Mouse (Mus musculus): Measurements from ENCODE around the gene Gm13889.

DNA sequence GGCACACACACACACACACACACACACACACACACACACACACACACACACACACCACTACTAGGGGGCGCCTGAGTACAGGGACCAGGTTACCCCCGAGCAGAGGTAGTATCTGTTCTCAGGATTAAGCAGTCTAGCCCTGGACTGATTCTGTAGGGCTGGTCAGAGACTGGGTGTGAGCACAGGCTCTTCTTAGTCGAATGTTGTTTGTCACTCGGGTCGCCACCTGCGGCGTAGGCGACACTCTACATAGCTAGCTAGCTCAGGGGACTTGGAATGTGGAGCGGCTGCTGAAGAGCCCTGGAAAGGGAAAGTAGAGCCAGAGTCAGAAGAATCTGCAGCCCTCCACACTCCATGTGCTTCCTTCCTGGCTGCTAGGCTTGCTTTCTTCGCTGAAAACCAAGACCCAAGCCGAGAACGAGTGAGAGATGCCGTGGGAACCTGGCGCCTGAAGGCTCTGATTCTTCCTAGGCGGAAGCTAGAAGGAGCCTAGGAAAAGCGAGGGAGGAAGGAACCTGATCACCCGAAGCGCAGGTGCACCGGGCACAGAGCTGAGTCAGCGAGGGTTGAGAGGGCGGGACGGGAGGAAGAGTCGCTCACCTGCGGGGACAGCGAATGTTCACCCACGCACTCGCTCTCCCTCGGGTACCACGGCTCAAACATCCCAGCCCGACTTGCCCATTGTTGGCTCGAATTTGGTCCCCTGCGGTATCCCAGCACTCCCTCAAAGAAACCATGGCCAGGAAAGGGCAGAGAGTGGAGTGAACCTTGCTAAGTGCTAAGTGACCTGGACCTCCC lies 2.0 kb downstream of the Gm13889 start:
- TF ChIP-seq CTCF (IDR thresholded peaks at IDR 0.05; ENCODE audit: low read depth, low read length) (no peak), GATA2 (IDR thresholded peaks at IDR 0.05; ENCODE audit: borderline replicate concordance, low read depth, low read length) (no peak), GATA1 (IDR thresholded peaks at IDR 0.05; ENCODE audit: borderline replicate concordance, low read length) (no peak), TAL1 (conservative IDR thresholded peaks at IDR 0.05; ENCODE audit: low read depth, low read length) (no peak)

All from G1E (cell line).